Mouse (Mus musculus) embryo, embryonic 11.5 days (tissue): ENCODE measurements at regions not wholly inside any gene's neighbourhood (a gene's known extent, or its start where the extent isn't known, plus 50 kb on each side); places are given as distances from the start of the nearest gene placed in this dataset.

ENCODE experiments used
- DNase-seq: peaks from one replicate; pipeline ENCODE4 v3.0.0-alpha.2; 2012; ENCODE audit warnings: low read depth, low spot score

- no peak for DNase-seq
These were observed 572.0 kb upstream of the Itga1 start for GRCm38 (mm10) chr13:115673729-115674128.

GRCm38 (mm10) chr13:115671685-115672084 lies 569.9 kb upstream of the Itga1 start:
- no peak for DNase-seq

DNA sequence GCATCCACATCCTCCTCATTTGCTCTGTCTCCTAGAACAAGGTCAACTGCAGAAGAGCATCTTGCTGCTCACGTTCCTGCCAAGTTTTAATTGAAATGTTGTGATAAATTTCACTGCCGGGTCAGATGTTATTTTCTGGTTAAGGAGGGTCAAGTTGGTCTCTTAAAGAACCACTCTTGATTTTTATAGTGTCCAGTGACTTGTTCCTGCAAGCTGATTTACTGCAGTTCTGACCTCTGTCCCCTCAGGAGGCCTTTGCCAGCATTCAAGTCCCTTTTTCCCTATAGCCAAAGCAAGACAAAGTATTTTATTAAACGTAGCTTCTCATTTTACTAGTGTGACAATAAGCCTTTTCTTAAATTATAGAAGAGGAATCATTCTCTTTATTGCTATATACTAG lies 567.8 kb upstream of the Itga1 start:
- DNase-seq: no peak

GRCm38 (mm10) chr13:115655134-115655533 lies 553.4 kb upstream of the Itga1 start:
- DNase-seq: no peak

DNA sequence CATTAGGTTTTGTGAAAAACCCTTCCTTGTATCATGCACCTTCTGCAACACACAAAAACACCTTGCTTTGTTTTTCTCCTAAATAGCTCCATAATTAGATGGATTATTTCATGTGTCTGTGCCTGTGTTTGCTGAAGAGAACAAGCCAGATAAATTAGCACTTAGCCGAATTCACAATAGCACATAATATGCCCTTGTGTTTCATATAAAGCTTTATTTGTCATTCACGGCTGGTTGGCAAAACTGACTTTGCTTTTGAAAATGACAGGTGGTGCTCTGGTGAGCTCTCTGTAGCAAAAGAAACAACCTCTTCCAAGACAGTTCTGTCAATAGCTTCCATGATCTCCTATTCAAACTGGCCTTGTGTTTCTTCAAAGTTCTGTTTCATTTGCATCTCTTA lies 551.2 kb upstream of the Itga1 start:
- DNase-seq: no peak

DNA sequence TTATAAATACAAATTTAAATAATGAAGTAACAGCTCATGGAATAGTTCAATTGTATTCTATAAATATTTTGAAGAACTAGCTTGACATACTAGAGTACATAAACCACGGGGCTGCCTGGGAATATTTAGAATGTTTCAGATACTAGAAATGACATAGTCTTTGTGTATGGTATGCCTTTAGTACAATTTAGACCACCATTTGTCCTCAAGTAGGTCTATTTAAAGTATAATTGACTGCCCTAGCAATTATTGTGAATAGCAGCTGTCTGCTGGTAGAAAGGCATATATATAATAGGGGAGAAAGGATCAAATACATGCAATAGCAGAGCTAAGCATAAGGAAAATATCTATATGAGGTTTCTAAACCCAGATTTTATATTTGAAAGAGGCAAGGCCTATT lies 550.6 kb upstream of the Itga1 start:
- DNase-seq: no peak

- no peak for DNase-seq
These were observed 529.8 kb upstream of the Itga1 start for GRCm38 (mm10) chr13:115631410-115632105.

DNA sequence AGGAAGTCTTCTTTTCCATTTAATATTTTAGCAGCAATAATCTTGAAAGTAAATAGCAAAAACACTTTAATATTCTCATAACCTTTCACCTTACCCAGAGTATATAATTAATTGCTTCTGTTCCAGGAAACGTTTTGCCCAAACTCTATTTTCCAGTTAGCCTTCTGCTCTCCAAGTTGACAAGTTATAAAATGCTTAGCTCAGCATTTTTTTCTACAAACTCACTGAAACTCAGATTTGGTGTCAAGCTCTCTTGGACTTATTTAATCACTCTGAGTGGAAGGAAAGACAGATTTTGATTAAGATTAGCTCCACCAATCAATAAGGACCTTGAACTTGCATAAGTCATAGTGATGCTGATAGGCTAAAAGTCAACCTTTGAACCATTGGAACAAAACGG lies 528.8 kb upstream of the Itga1 start:
- DNase-seq: no peak

DNA sequence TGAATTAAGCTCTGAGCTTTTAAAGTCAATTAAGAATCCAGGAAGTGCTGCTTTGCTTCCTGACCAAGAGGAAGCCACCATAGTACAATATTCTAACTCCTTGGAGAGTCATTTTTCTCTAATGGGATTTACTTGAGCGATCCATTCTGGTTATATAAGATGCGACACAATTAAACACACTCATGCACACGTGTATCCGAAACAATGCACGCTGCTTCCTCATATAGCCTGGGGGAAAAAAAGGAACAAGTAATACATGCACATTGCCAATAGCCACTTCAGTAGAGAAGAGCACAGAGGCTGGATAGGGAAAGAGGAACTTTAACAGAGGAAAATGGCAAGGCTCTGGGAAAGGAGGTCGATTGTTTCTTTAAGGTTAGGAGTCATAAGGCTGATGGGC lies 511.4 kb upstream of the Itga1 start:
- no peak for DNase-seq

DNA sequence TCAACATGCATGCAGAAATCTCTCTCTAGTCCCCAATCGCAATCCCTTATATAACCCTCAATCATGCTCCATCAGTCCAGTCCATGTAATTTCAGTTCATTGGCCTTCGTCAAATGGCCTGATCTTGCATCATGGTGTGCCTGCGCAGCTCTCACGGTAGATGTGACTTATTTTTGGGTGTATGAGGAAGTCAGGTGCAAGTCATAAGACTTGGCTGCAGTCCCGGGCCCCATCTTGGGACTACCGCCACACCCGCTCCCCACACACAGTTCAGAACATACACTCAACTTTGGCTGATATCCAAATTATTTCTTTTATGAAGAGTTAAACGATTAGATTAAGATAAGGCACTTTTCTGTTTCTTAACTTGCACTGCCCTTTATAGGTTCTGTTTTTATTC lies 504.7 kb upstream of the Itga1 start:
- DNase-seq: no peak

DNA sequence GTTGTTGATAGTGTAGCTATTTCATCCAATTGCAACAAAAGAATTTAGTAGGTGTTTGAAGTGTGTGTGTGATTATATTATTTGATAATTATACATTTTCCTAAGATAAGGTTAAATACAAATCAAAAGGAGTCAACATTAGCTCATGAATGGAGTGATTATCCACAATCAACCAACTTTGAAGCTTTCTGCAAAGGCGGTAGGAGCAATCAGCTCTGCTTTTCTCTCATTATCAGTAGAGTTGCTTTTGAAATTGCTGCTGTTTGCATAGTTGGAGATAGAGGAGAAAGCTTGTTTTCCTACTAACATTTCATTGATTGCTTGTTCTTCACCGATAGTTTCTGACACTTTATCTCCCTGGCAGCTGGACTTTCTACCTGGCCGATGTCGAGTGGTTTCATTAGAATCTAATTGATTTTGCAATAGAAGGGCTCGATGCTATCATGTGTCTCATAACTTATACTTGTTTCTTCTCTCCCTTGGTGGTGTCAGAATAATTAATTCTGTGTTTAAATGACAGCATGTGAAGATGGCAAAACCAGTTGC lies 493.4 kb upstream of the Itga1 start:
- no peak for DNase-seq

GRCm38 (mm10) chr13:115575967-115576366 lies 474.2 kb upstream of the Itga1 start:
- no peak for DNase-seq

DNA sequence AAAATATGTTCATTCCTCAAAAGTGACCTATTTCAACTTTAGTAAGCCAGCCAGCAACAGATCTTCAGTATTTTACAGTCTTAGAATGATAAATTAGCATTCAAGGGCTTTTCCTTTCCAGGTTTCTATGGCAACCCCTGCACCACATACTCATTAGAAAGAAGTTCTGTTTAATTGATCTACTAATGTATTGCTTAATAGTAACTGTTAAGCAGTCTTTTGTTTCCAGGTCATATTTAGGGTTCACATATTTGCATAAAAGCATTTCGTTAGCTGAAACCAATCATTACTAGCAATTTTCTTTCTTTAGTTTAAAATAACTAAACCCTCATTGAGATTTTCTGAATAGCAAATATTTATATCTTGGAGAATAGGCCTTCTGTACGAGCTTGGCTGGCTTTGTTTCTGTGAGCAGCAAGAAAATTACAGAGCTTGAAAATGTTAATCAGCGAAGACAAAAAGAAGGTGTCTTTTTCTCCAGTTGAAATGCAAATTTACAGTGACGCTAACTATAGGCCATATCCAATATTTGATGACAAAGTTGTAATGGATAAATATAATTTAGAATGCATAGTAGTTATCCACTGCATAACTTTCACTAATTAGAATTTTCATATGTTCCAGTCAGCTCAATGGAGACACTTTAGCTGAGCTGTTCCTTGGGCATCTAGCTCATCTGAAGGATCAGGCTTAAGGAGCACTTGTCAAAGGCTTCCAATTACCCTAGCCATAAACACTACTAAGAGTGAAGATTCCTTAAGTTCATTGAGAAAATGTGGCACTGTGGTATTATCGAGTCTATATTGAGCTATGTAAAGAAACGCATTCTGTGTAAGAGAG lies 473.5 kb upstream of the Itga1 start:
- no peak for DNase-seq

DNA sequence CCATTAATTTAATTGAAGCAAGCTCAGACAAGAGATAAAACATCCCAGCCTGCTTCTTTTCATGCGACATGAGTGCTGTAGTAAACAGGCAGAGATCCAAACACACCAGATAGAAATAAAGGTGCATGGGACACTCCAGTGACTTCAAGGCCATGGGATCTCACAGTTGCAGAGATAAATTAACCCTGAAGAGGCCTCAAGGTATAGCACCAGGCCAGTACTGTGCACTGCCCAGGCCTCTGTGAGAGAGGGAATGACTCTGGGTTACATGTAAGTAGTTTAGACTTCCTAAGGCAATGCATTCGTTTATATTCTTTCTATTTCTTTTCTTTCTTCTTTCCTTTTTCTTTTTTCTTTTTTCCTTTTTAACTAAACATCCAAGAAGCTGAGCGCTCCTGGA lies 439.4 kb upstream of the Itga1 start:
- DNase-seq: no peak

DNA sequence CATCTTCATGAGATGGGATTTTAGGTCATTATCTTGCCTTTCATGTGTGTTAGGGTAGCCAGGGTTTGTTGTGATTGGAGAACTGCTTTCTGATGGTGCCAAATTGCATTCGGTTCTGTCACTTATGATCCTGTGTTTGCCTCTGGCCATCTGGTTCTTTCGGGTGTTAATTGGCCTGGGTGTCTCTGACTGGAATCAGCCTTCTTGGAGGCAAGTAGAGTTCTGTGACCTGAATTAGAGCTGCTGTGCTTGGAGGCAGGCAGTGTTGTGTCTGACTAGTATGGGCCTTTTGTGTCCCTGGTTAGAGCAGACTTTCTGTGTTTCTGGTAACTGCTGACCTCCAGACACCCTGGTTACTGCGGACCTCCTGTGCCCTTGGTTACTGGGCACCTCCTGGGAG lies 434.1 kb upstream of the Itga1 start:
- no peak for DNase-seq

DNA sequence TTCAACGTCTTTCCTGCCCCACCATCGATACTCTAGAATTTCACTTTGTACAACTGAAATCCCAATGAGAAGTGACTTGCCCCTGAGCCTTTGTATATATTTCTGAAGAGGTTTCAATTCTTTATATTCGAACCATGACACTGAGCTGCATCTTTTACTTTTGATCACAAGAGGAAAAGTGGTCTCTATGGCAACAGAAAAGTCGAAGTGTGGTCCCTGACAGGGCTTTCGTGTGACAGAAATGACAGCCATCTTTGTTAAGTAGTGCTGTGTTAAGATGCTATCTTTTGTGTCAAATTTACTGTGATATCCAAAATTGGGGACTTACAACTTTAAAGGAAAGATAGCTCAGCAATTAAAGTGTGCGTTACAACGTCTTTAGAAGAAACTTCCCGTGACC lies 412.1 kb upstream of the Itga1 start:
- no peak for DNase-seq

GRCm38 (mm10) chr13:115512214-115512613 lies 410.4 kb upstream of the Itga1 start:
- no peak for DNase-seq

- DNase-seq: no peak
These were observed 406.9 kb upstream of the Itga1 start for GRCm38 (mm10) chr13:115508646-115509045.

GRCm38 (mm10) chr13:115494399-115494798 lies 392.6 kb upstream of the Itga1 start:
- DNase-seq: no peak

DNA sequence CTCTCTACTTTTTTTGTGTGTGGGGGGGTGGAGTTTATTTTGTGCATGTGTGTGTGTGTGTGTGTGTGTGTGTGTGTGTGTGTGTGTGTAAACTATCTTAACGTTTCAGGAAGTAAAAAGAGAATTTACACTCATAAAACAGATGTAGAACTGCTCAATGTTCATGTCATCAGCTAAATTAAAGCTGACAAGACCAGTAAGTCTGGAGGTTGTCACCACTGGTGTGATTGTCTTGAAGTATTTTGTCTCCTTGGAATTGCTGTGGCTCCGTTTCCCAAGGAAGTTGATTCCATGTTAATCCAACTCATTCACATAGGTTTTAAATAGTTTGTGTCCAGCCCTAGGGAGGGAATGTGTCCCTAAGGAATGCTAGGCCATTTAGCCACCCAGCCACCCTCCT lies 374.1 kb upstream of the Itga1 start:
- DNase-seq: no peak

- no peak for DNase-seq
These were observed 363.9 kb upstream of the Itga1 start for GRCm38 (mm10) chr13:115465689-115466088.

DNA sequence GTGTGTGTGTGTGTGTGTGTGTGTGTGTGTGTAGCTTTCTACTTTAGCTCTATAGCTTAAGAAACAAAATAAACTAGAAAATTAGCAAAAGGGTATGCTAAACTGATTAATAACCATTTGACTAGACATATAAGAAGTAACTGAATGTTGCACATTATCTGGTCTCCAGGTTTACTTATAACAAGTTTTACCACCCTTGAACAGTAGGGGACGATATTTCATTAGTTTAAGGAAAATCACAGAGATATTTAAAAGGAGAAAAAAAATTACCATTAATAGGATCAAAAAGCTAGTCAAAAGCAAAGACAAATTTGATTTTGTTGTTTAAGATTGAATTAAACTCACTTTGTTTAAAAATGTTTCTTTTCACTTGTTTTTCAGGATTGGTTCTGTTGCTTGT lies 349.5 kb upstream of the Itga1 start:
- DNase-seq: peak; percentile 20
